Mouse (Mus musculus): ENCODE results near the gene Olfr1101. TPM values are rescaled to one million over a fixed set of nuclear protein-coding genes. Genes with fewer than 3 reads are reported as not detected.

Olfr1101 gene
- not detected for total RNA-seq (2021)

DNA sequence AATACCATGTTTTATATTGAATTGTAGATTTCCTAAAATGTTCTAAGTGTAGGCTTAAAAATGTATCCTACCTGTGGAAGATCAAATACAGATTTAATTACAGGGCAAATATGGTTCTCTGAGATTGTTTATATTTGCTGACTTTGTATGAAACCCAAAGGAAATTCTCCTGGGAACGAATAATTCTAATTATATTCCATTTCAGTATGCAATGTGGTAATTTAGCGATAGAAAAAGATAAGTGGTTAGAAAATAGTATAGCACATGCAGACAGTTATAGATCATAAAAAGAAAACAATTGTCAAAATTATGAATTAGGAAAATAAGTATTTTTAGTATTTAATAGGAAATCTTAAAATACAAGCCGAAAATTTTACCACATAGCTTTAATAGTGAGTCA is at the start of gene Olfr1101:
Gene Olfr1101 (minus strand): TSS at position 101 of the 400 bp plus-strand sequence.
- intact Hi-C loops (cut with DNase I) = no loop called here

DNA sequence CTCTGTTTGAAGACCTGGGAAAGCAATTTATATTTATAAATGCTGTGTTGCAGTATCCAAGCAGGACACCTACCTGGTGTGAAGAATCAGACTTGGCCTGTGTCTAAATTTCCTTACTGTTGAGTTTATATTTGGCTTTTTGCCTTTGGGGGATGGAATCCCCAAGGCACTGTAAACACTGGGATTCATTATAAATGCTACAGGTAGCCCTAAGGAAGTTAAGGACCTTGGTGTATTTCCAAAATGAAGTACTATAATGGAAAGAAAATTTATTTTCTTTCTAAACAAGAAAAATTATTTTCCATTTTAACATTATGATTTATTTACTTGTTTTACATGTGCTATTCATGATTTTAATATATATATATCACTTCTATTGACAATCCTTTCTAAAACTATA is 45.4 kb upstream of the Olfr1101 start, which contains the start of gene Olfr1105:
Gene Olfr1105 (minus strand): TSS at position 101 of the 400 bp plus-strand sequence.
- intact Hi-C loops (cut with DNase I) = no loop called here

More for the DNA sequence above, at the start of gene Olfr1101:
- DNase-seq = no peak

DNA sequence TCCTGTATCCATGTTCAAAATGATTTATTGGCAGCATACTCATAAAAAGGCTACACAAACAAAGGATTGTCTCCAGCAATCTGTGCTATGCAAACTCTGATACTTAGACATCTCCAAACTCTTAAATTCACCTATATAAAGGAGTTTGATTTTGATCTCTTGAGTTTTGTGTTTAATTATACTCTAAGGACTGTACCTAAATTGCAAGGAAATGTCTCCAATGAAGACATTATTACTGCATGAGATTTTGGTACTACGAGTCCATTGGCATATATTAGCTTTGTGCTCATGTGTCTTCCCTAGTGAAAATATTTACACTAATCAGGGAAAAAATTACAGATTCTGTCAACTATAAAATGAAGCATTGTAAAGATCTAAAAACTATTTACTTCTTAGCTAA is 36.0 kb upstream of the Olfr1101 start, which contains the start of gene Olfr1104:
Gene Olfr1104 (minus strand): TSS at position 101 of the 400 bp plus-strand sequence.
- no peak for DNase-seq
- intact Hi-C loops (cut with DNase I) = no loop called here

More for the DNA sequence above, 45.4 kb upstream of the Olfr1101 start, which contains the start of gene Olfr1105:
- no peak for DNase-seq

GRCm38 (mm10) chr2:86998098-86998497 is 7.1 kb upstream of the Olfr1101 start, which contains the start of gene Olfr1102:
Gene Olfr1102 (plus strand): TSS chr2:86998398.
- intact Hi-C loops (cut with DNase I) = no loop called here
- DNase-seq = no peak

GRCm38 (mm10) chr2:86979854-86980253 is 11.2 kb downstream of the Olfr1101 start, which contains the start of gene Olfr1100:
Gene Olfr1100 (minus strand): TSS chr2:86979954.
- DNase-seq = no peak
- intact Hi-C loops (cut with DNase I) = no loop called here

- intact Hi-C loops (cut with DNase I) = no loop called here
- no peak for DNase-seq
Measured at GRCm38 (mm10) chr2:86960593-86960992, 30.4 kb downstream of the Olfr1101 start, which contains the start of gene Olfr1099. Gene Olfr1099 (minus strand): TSS chr2:86960693.

Other genes with a start within 250 kb of the Olfr1101 start
- not detected for gene Olfr1090, start 232.2 kb downstream of the Olfr1101 start, total RNA-seq (2021)
- gene Olfr1093, start 208.7 kb downstream of the Olfr1101 start, total RNA-seq (2021) = not detected
- gene Olfr141, start 181.2 kb downstream of the Olfr1101 start, total RNA-seq (2021) = not detected
- gene Olfr1094, start 166.6 kb downstream of the Olfr1101 start, total RNA-seq (2021) = not detected
- gene Olfr1095, start 139.5 kb downstream of the Olfr1101 start, total RNA-seq (2021) = not detected
- gene Gm13723, start 116.4 kb downstream of the Olfr1101 start, total RNA-seq (2021) = not detected
- not detected for gene Olfr1097, start 99.0 kb downstream of the Olfr1101 start, total RNA-seq (2021)
- gene Olfr1098, start 66.7 kb downstream of the Olfr1101 start, total RNA-seq (2021) = not detected
- gene Olfr1099, start 30.5 kb downstream of the Olfr1101 start, total RNA-seq (2021) = not detected
- gene Olfr1100, start 11.3 kb downstream of the Olfr1101 start, total RNA-seq (2021) = not detected
- gene Olfr1102, start 7.2 kb upstream of the Olfr1101 start, total RNA-seq (2021) = not detected
- not detected for gene Olfr1104, start 35.9 kb upstream of the Olfr1101 start, total RNA-seq (2021)
- not detected for gene Olfr1105, start 45.3 kb upstream of the Olfr1101 start, total RNA-seq (2021)
- not detected for gene Olfr1106, start 61.1 kb upstream of the Olfr1101 start, total RNA-seq (2021)
- not detected for gene Olfr1107, start 84.6 kb upstream of the Olfr1101 start, total RNA-seq (2021)
- gene Olfr1109, start 104.8 kb upstream of the Olfr1101 start, total RNA-seq (2021) = not detected
- not detected for gene Olfr259, start 123.3 kb upstream of the Olfr1101 start, total RNA-seq (2021)
- not detected for gene Olfr1110, start 149.1 kb upstream of the Olfr1101 start, total RNA-seq (2021)
- gene Olfr1111, start 161.4 kb upstream of the Olfr1101 start, total RNA-seq (2021) = not detected
- not detected for gene Olfr1112, start 196.6 kb upstream of the Olfr1101 start, total RNA-seq (2021)
- not detected for gene Olfr1113, start 217.7 kb upstream of the Olfr1101 start, total RNA-seq (2021)